Mouse (Mus musculus) testis, adult 2 months (tissue): ENCODE data around the gene Entpd8. TPM values are rescaled to one million over a fixed set of nuclear protein-coding genes. Genes with fewer than 3 reads are reported as not detected.

Source experiments
- H3K27ac ChIP-seq: fragments of 200-500 bp; 2 replicates; pipeline ENCODE4 v1.5.1; 2012; ENCODE audit warnings: low read depth, low read length; ENCODE audit not compliant: control insufficient read depth, insufficient read depth
- H3K27me3 ChIP-seq: fragments of 200-500 bp; 2 replicates; pipeline ENCODE4 v1.6.1; 2012; ENCODE audit warnings: mild to moderate bottlenecking, low read length, moderate library complexity; ENCODE audit not compliant: control insufficient read depth, insufficient read depth
- H3K36me3 ChIP-seq: fragments of 200-500 bp; 2 replicates; pipeline ENCODE4 v1.6.1; 2012; ENCODE audit warnings: mild to moderate bottlenecking, low read length; ENCODE audit not compliant: control insufficient read depth, insufficient read depth
- H3K4me1 ChIP-seq: fragments of 200-500 bp; 2 replicates; pipeline ENCODE4 v1.6.1; 2012; ENCODE audit warnings: low read length; ENCODE audit not compliant: control insufficient read depth, insufficient read depth
- H3K4me3 ChIP-seq: fragments of 200-500 bp; 2 replicates; pipeline ENCODE4 v1.5.1; 2012; ENCODE audit warnings: low read depth, mild to moderate bottlenecking, low read length, moderate library complexity, mixed read lengths; ENCODE audit not compliant: control insufficient read depth
- CTCF ChIP-seq: fragments of 200-500 bp; IDR thresholded peaks from 2 replicates; pipeline ENCODE4 v1.5.1; 2012; ENCODE audit warnings: low read depth, mild to moderate bottlenecking, inconsistent platforms, low read length, moderate library complexity; ENCODE audit not compliant: control insufficient read depth, insufficient read depth, insufficient replicate concordance
- POLR2A ChIP-seq: fragments of 200-500 bp; IDR thresholded peaks from 2 replicates; pipeline ENCODE4 v1.6.1; 2012; ENCODE audit warnings: low read depth, mild to moderate bottlenecking, inconsistent platforms, low read length, moderate library complexity; ENCODE audit not compliant: control insufficient read depth
- polyA plus RNA-seq: library from polyadenylated mRNA; depleted of rRNA; stranded (reverse); fragments of >200 nt; gene quantifications from 2 replicates; pipeline ENCODE4 v1.2.3, GENCODE M21; 2012

Gene Entpd8
- polyA plus RNA-seq, 1 experiment, result 0.48 TPM

DNA sequence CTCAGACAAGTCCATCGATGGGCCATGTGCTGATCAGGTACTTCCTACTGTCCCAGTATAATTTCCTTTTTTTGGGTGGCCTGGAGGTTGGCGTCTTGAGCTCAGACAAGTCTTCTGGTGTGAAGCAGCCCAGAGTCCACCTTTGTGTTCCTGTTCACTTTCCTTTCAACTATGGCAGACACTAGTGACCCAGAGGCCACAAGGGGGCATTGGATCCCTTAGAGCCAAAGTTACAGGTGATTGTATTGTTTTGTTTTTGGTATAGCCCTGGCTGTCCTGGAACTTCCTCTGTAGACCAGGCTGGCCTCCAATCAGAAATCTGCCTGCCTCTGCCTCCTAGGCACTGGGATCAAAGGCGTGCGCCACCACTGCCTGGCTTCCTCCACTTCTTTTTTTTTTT, 7.7 kb upstream of the Entpd8 start:
- no peak overlapping the region for H3K4me3 ChIP-seq
- no peaks in the 10 kb centered on the region for H3K27me3 ChIP-seq
- TF ChIP-seq CTCF (no peak), POLR2A (no peak)
- no peaks in the 10 kb centered on the region for H3K4me1 ChIP-seq
- H3K27ac ChIP-seq, result no peak overlapping the region
- no peaks in the 10 kb centered on the region for H3K36me3 ChIP-seq

GRCm38 (mm10) chr2:25075506-25075905, 4.6 kb upstream of the Entpd8 start:
- Histone ChIP-seq H3K4me1 (no peaks in the 10 kb centered on the region), H3K27me3 (no peaks in the 10 kb centered on the region), H3K36me3 (no peaks in the 10 kb centered on the region), H3K27ac (no peak overlapping the region), H3K4me3 (no peak overlapping the region)
- TF ChIP-seq POLR2A (no peak), CTCF (no peak)

DNA sequence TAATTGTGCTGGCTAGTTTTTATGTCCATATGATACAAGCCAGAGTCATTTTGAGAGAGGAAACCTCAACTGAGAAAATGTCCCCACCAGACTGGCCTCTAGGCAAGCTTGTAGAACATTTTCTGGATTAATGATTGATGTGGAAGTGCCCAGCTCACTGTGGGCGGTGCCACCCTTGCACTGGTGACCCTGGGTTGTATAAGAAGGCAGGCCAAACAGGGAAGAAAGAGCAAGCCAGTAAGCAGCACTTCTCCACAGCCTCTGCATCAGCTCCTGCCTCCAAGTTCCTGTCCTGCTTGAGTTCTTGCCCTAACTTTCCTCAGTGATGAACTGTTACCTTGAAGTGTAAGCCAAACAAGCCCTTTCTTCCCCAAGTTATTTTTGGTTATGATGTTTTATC, 1.1 kb upstream of the Entpd8 start:
- Histone ChIP-seq H3K27me3 (no peaks in the 10 kb centered on the region), H3K27ac (no peak overlapping the region), H3K36me3 (no peaks in the 10 kb centered on the region), H3K4me1 (no peaks in the 10 kb centered on the region), H3K4me3 (no peak overlapping the region)
- TF ChIP-seq POLR2A (no peak), CTCF (no peak)

GRCm38 (mm10) chr2:25083697-25084096, 3.6 kb downstream of the Entpd8 start:
- H3K4me1 ChIP-seq, result no peaks in the 10 kb centered on the region
- no peak for TF ChIP-seq CTCF
- TF ChIP-seq POLR2A, result no peak
- no peaks in the 10 kb centered on the region for H3K27me3 ChIP-seq
- H3K27ac ChIP-seq, result no peak overlapping the region
- no peak overlapping the region for H3K4me3 ChIP-seq
- no peaks in the 10 kb centered on the region for H3K36me3 ChIP-seq

GRCm38 (mm10) chr2:25085571-25085970, 5.5 kb downstream of the Entpd8 start:
- Histone ChIP-seq H3K4me3 (no peak overlapping the region), H3K36me3 (no peaks in the 10 kb centered on the region), H3K27ac (no peak overlapping the region), H3K4me1 (no peaks in the 10 kb centered on the region), H3K27me3 (no peaks in the 10 kb centered on the region)
- no peak for TF ChIP-seq POLR2A
- TF ChIP-seq CTCF, result no peak

DNA sequence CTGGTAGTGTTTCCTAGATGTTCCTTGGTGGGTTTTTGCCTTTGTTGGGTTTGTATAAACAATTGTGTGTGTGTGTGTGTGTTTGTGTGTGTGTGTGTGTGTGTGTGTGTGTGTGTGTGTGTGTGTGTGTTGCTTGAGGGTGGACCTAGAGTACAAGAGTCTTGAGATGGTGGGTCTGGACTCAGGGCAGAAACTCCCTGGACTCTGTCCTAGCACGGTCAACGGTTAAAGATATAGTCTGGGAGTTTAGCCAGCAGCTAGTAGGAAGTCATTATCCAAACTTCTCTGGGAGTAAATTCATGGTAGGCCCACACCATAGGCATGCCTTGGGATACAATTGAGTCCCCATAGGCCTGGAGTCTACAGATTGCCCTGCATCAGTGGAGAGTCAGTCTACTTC, 7.7 kb downstream of the Entpd8 start:
- no peaks in the 10 kb centered on the region for H3K27me3 ChIP-seq
- H3K36me3 ChIP-seq, result no peaks in the 10 kb centered on the region
- no peak overlapping the region for H3K27ac ChIP-seq
- TF ChIP-seq POLR2A, result no peak
- TF ChIP-seq CTCF, result no peak
- H3K4me3 ChIP-seq, result no peak overlapping the region
- no peaks in the 10 kb centered on the region for H3K4me1 ChIP-seq

DNA sequence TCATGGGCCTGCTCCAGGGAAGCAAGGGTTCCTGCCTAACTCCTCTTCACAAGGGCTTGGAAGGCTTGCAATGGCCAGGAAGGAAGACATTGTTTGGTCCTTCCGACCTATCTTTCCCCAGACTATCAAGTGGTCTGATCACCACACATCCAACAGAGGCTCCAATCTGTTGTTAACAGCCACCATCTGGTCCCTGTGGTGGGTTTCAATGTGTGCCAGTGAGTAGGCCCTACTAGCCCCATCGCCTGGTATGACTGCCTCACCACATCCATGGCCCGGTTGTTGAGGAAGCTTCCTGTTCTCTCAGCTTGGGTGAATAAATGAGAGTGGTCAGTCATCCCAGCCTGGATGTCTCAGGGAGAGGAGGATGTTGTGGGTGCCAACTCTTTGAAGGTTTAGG, 8.5 kb downstream of the Entpd8 start:
- Histone ChIP-seq H3K27me3 (no peaks in the 10 kb centered on the region), H3K4me1 (no peaks in the 10 kb centered on the region), H3K4me3 (no peak overlapping the region), H3K27ac (no peak overlapping the region), H3K36me3 (no peaks in the 10 kb centered on the region)
- TF ChIP-seq POLR2A (no peak), CTCF (no peak)

- no peaks in the 10 kb centered on the region for H3K27me3 ChIP-seq
- H3K27ac ChIP-seq, result no peak overlapping the region
Observed at GRCm38 (mm10) chr2:25094785-25095108, 14.6 kb downstream of the Entpd8 start.

More at GRCm38 (mm10) chr2:25094785-25095108, 14.6 kb downstream of the Entpd8 start:
- Histone ChIP-seq H3K4me3 (peak overlapping the region; percentile 0), H3K36me3 (no peaks in the 10 kb centered on the region), H3K4me1 (peaks cover 6% of the 10 kb centered on the region)
- TF ChIP-seq POLR2A, result no peak
- TF ChIP-seq CTCF, result no peak
